Mouse (Mus musculus): ENCODE measurements around the gene Ppp1r9a.

The Ppp1r9a gene

DNA sequence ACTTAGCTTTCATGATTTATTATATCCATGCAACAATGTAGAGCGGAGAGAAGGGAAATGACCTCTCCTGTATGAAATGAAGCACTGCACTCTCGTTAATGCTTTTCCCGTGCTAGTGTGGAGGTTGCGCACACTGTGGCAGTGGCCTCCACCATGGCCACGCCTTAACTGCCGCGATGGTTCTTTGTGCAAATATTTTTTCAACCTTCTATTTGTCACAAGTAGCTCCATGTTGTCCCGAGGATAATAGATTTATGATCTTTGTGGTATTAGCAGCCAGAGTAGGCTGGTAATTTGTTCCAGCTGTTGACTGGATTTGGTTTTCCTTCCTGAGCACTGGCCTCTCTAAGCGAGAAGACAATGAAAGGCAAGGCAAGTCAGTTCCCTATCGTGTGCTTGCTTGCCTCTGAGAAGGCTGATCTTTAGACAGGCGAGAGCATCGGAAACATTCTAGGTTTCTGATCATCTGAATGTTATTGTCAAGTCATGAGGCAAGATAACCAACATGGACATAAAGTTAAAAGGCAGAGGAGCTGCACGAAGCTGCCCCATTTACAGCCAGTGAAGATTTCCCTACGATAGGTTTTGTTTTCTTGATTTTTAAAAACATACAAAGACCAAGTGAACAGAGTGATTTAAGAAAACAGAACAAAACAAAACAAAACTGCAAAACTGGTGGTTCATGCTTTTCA is 50.5 kb downstream of the Ppp1r9a start:
- intact Hi-C loops (cut with DNase I): no loop called here

DNA sequence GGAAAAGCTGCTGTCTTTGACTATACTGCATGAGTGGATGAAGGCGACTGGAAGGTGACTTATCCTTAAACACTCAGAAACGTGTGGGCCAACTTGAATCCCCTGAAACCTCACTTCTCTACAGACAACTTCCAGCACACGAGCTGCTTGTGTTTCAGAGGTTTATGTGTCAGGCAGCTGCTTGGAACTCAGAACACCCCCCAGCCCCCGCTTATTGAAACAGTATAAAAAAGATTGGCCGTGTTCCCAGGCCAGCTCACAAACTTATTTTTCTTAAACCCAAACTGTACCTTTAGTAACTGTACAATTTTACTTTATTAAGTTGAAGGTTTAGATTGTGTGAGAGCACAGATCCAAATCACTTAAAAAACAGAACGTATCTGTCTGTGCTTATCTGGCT is 53.9 kb downstream of the Ppp1r9a start:
- intact Hi-C loops (cut with DNase I): no loop called here

DNA sequence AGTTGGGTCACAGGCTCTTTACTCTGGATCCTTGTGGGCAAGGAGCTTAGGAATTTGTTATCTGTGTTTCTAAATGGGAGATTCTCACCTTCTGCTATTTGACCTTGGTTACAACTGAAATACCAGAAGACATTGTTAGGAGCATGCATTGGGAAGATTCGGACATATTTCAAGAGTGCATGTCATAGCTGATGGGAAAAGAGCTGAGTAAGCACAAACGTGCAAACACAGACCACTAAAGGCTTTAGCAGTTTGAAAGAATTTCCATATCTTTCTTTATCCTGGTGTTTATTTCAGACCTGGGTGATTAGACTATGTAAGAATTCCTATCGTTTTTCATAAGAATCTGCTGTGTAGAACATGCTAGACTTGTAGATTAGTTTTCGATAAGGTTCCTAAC is 59.5 kb downstream of the Ppp1r9a start:
- intact Hi-C loops (cut with DNase I): no loop called here

DNA sequence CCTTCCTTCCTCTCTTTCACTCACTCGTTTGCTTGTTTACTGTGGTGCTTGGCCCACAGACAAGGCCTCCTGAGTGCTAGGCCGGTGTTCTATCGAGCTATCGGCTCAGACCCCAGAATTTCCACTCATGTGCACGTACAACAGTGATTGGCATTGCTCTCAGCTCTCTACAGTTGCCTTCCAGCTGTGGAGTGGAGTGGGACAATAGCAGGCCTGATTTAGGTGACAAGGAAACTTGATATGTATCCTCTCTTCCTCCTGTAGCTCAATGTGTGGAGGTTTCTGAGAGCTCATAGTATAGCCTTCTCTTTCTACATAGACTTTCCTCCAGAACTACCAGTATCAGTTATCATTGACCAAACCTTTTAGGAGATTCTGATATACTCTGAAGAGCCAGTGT is 60.3 kb downstream of the Ppp1r9a start:
- intact Hi-C loops (cut with DNase I): no loop called here

DNA sequence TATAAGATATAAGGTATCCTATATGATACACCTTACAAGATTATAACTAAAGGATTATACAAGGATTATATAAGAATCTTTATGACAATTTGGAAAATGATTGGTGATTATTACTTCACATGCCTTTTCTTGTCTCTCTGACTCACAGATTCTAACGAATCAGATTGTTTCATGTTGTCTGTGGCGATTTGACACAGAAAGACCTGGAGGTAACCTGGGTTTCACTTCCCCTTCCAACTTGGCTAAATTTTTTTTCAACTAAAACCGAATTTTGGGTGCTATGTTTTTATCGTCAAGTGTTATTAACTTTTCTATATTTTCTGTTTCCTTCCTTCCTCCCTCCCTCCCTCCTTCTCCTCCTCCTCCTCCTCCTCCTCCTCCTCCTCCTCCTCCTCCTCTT is 64.5 kb downstream of the Ppp1r9a start:
- intact Hi-C loops (cut with DNase I): no loop called here

DNA sequence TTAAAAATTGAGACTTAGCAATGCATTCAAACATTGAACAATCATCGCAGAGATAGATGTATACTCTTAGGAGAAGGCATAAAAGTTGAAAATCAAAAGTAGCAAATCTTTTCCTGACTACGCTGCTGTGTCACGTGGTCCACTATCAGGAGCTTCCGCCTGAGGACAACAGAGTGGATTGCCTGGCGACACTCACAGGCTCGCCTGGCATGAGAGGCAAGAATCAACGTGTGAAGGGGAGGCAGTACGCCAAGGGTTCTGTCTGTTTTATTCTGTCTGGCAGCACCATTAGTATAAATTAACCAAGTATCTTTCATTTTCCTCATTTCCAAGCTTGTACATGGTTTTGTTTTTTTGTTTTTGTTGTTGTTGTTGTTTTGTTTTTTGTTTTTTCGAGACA is 68.5 kb downstream of the Ppp1r9a start:
- intact Hi-C loops (cut with DNase I): no loop called here

DNA sequence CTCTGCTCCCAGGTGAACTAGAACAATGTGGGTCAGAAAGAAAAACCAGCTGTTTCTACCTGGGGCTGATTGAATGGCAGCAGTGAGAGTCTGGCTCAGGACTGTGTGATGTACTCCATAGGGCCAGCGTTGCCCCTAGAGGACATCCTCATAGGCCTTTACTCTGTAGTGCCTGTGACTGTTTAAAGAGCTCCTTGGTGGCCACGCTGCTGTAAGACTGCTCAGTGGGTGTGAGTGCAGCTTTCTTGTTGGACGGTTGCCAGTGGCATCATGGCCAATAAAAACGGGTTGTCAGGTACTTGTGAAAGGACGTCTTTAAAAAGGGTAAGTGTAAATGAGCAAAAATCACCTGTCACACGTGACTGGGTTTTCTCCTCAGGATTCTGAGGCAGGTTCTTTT is 70.1 kb downstream of the Ppp1r9a start:
- intact Hi-C loops (cut with DNase I): no loop called here

DNA sequence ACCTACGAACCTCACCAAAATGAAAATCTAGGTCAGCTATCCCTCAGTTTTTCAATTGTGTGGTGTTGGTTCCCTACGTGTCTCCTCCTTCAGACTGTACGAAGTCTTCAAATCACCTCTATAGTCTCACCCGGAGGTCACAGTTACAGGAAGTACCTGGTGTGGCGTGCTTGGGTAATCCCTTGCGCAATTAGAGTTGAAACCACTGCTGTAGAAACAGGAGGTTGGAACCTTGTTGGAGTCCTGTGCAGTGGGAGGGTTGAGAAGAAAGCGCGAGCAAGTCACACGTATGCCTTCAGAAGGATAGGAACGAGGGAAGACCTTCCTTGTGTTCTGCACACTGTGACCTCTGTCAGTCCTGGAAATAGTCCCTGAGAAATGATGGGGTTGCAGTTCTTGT is 70.6 kb downstream of the Ppp1r9a start:
- intact Hi-C loops (cut with DNase I): no loop called here

DNA sequence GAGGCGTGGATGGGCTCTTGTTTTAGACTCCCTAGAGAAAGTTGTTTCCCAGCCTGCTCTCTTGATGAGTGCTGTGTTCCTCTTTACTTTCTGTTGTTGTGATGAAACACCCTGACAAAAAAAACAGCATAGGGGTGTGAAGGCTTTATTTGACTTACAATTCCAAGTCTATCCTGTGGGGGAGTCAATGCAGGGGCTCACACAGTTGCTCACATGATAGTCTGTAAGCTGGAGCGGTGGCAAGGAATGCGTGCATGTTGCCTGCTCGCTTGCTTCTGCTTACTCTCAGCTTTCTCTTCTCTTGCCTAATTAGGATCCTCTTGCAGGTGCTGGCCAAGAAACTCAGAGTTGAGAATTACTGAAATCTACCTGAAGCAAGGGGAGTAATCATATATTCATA is 74.8 kb downstream of the Ppp1r9a start:
- intact Hi-C loops (cut with DNase I): no loop called here

DNA sequence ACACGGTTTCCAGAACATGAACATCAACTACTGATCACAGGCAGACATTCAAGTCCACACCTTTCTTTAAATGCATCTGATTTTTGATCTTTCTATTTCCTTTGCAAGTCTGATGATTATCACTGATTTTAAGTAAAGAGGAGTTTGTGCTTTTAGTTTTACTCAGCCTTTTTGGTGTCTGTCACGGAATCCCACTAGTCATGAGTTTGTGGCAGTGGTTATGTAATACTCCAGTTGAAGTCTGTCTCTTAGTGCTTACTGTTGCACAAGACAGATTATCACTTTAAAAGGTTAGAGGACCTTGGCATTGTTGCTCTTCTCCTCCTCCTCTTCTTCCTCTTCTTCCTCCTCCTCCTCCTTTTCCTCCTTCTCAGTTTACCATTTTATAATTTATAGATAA is 75.5 kb downstream of the Ppp1r9a start:
- intact Hi-C loops (cut with DNase I): no loop called here

DNA sequence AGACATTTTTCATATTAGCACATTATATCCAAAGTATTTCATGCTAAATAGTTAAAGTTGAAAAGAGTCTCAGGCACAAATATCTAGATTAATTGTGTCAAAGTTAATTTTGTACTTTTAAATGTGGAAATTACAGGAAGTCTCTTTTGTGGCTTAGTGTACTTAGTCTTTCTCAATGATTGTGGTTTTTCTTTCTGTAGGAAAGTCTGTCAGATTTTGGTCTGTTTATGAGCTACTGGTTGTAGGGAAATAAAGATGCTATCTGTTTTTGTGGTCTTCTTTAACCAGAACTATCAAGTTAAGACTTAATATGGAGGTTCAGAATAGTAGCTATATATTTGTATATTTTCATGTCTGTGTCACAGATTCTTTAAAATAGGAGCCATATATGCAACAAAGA is 76.2 kb downstream of the Ppp1r9a start:
- intact Hi-C loops (cut with DNase I): no loop called here

DNA sequence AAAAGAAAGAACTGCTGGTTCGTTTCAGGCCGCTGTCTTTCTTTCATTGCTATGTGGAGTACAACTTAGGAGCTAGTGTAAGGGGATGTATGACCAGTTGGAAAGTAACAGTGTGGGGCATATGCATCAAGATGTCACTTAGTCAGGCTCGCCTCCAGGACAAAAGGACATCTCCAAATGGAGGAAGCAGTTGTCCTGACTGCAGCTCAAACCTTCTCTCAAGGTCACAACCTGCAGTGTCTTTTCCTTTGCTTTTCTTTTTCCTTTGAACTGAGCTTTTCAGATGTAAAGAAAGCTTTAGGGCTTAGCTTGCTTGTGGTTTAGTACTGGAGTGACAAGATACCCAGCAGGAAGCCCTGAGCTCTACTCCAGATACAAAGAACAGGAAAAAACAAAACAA is 77.4 kb downstream of the Ppp1r9a start:
- intact Hi-C loops (cut with DNase I): no loop called here

DNA sequence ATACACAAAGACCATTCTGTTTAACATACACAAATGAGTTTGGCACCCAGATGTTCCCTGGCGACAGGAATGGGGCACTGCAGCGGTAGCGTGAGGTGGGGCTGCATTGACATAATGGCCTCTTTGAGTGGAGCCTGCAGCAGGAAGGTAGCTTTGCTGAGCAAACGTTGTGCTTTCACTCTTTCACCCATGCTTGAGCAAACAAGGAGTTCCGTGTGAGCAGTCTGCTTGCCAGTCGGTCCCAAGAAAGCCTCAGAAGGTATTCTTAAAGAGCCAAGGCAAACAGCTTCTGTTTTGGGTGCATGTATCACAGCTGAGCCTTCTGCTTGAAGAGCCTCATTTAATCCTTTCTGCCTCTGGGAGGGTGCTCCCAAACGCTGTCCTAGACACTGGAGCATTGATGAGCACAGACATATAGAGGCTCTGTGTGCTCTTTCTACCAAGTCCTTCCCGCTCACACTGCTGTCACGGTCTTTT is 80.0 kb downstream of the Ppp1r9a start:
- intact Hi-C loops (cut with DNase I): no loop called here

DNA sequence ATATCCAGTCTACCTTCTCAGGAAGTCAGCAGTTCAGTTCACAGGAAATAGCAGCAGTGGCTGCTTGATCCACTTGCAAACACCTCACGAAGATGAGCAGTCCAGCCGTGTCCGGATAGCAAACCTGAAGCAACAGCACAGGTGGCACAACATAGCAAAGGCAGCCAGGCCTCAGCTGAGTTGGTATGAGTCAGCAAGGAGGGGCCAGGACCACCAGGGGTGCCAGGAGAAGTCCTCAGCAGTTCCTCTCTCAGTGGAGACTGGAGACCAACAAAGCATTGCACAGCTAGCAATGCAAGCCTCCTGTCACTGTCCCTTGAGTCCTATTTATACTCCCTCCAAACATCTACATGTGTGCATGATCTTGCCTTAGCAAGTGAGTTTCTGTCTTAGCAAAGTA is 83.0 kb downstream of the Ppp1r9a start:
- intact Hi-C loops (cut with DNase I): no loop called here

DNA sequence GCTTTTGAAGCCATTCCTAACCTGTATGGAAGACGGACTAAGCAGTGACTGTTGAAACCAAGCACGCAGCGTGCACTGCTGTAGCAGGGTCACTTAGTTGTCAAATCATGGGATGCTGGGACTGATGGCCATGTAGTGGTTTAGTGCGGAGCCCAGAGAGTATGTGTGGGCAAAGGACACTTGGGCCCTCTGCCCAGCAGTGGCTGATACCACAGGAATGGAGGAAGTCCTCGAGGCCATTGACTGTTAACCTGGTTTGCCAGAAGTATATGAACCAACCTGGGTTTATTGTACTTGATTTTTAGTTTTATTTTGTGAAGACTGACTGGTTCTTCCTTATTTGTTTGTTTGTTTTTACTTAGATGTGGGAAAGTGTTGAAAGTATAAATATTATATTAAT is 84.4 kb downstream of the Ppp1r9a start:
- intact Hi-C loops (cut with DNase I): no loop called here

DNA sequence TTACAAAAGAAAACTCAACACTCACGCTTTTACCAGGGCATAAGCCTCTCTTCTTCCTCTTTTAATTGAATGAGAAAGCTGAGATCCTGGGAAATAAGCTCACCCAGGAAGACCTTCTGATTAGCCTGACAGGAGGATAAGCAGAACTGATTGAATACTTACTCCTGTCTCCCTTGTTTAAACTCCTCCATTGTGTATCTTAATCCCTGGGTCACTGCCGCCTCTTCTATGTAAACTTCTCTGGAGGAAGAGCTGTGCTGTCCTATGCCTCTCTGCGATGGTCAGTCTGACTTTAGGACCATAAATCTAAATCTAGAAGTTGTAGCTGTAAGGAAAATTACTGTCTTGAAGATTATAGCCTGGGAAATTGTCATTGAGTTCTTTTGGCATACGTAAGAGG is 86.0 kb downstream of the Ppp1r9a start:
- intact Hi-C loops (cut with DNase I): no loop called here

DNA sequence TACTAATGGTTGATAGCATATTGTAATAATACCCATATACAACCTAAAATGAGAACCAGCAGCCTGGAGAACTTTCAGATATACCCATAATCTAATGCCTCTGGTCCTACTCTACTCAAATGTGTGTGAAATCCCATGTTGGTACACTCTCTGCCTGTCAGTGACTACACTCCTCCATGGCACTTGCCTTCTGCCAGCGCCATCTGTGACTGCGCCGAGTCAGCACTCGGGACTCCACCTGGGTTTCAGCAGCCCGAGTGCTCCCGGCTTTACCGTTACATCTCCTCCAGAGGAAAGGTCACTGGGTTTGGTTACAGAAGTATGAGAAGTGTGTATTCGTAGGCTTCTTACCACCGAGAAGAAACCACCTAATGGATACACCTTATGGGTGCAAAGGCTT is 89.6 kb downstream of the Ppp1r9a start:
- intact Hi-C loops (cut with DNase I): no loop called here

DNA sequence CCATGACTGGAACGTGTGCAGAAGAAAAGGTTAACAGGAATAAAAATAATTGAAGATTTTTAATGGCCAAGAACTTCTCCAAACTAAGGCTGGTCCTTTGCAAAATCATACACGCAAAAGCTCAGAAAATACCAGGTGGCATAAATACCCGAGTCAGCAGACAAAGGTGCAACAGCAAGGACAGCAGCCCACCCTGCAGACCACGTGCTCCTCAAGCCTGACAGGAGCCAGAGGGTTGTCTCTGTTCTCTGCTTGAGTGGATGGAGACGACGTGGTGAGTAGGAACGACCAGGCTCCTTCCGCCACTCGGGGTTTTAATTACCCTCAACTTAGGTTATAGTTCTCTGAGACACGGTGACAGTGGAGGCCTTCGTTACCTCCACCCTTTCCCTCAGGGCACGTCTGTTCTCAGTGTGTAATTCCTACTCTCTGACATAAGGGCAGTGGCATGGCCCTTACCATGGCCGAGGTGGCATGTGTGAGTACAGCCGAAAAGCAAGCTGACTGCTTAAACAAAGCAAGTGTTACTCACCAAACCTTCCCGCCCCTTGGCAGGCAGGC is 91.0 kb downstream of the Ppp1r9a start:
- intact Hi-C loops (cut with DNase I): no loop called here

DNA sequence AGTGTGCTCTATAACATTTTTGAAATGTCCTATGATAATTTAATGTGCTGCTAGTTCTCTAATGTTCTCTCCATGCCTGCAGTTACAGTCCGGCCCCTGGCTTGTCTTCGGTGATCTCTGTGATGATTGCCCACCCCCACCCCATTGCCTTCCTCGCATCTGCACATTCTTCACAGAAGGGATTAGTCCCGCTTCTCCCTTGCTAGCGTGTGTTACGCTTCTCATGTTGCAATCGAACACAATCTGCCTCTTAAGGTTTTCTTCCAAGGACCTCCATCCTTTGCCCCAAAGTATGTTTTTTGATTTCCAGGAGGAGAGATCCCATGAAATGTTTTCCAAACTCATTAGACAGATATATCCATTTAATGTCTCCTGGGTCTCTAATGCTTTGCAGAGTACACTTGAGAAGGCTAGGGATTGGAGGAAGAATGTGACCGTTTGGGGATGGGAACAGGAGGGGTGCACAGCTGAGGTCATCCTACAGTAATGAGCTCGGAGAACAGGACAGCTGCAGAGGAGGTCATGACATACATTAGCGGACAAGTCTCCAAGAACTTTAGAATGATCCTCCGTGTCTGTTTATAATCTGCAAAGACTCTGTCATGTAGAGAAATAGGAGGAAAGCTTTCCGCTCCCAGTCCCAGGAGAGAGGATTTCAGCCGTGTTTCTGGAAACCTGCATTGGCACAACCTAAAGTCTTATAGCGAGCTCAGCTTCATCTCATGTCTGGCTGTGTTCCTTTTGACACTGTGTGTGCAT is 91.6 kb downstream of the Ppp1r9a start:
- intact Hi-C loops (cut with DNase I): no loop called here

DNA sequence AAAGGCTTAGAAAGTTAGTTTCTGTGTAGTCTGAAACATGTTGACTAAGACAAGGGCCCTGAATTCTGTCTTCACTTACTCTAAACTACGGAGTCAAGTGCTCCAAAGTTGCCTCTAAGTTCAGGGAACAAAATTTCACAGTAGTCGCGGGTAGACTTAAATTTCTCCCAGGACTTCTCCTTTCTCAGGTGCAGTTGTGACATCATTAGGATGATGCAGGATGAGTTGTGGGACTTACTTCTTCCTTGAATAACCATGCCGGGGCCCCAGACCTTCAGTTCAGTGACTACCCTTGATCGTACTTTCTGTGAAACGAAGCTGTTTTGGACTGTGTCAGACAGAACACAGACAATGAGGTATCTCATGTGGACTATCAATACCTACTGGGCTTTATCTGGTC is 94.9 kb downstream of the Ppp1r9a start:
- intact Hi-C loops (cut with DNase I): no loop called here

DNA sequence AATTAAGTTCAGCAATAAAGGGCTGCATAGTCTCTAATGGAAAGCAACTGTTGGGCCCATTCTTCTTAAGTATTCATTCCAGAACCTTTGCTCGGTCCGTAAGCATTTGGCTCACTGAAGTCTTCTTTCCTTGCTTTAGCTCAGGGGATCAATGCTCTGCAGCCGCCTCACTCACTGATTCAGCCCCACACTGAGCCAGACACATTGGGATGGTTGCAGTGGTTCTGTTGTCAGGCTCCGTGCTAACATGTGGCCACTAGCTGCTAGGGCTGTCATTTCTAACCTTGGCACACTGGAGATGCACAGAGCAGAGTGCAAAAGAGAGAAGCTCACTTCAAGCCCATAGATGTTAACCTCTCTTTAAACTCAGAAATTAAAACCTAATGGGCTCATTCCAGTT is 96.2 kb downstream of the Ppp1r9a start:
- intact Hi-C loops (cut with DNase I): no loop called here

DNA sequence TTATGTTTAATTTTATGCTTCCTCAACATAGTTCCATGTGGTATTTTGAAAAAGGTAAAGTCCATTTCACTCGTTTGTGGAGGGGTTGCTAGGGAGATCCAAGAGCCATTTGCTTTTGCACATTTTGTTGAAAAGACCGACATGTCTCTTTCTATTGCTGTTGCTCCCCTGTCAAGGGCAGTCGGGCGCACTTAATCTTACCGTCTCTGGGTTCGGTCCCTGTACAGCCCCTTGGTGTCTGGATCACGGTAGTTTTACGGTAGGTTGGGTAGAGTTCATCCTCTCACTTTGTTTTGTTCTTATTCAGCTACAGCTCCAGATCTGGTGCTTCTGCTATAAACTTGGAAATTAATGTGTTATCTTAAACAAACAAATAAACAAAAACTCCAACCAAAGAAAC is 98.1 kb downstream of the Ppp1r9a start:
- intact Hi-C loops (cut with DNase I): no loop called here

All from adrenal gland (tissue).